Mouse (Mus musculus) lung, postnatal 0 days (tissue): ENCODE data around the gene Patz1. TPM values are rescaled to one million over a fixed set of nuclear protein-coding genes. Genes with fewer than 3 reads are reported as not detected.
A peak's percentile ranks its signal among the peaks of the same experiment; 100 is the strongest.

Source experiments
- ATAC-seq: fragments of 200-750 bp; cut with Nextera tagmentation; 2 replicates; pipeline ENCODE4 v1.8.0; 2017; ENCODE audit warnings: moderate library complexity
- DNase-seq: peaks from one replicate; pipeline ENCODE4 v3.0.0-alpha.2; 2016; ENCODE audit warnings: low spot score
- H3K27ac ChIP-seq: fragments of 300-500 bp; sonication (generic); 2 replicates; pipeline ENCODE4 v1.5.1; 2014; ENCODE audit warnings: antibody characterized with exemption, mild to moderate bottlenecking, low read length, mixed read lengths
- H3K27me3 ChIP-seq: fragments of 300-500 bp; sonication (generic); replicated peaks from 2 replicates; pipeline ENCODE4 v1.6.1; 2014; ENCODE audit warnings: low read length, mixed read lengths; ENCODE audit not compliant: insufficient read depth
- H3K36me3 ChIP-seq: fragments of 300-500 bp; sonication (generic); 2 replicates; pipeline ENCODE4 v1.6.1; 2014; ENCODE audit warnings: low read length, mixed read lengths; ENCODE audit not compliant: insufficient read depth
- H3K4me1 ChIP-seq: fragments of 300-500 bp; sonication (generic); 2 replicates; pipeline ENCODE4 v1.6.1; 2014; ENCODE audit warnings: antibody characterized with exemption, low read depth, low read length, mixed read lengths; ENCODE audit not compliant: insufficient read depth
- H3K4me2 ChIP-seq: fragments of 300-500 bp; sonication (generic); replicated peaks from 2 replicates; pipeline ENCODE4 v1.6.1; 2014; ENCODE audit warnings: low read depth, mild to moderate bottlenecking, low read length, moderate library complexity, mixed read lengths
- H3K4me3 ChIP-seq: fragments of 300-500 bp; sonication (generic); 2 replicates; pipeline ENCODE4 v1.5.1; 2014; ENCODE audit warnings: low read depth, low read length
- H3K9ac ChIP-seq: fragments of 300-500 bp; sonication (generic); replicated peaks from 2 replicates; pipeline ENCODE4 v1.6.1; 2014; ENCODE audit warnings: low read depth, mild to moderate bottlenecking
- H3K9me3 ChIP-seq: fragments of 300-500 bp; sonication (generic); 2 replicates; pipeline ENCODE4 v1.6.1; 2016; ENCODE audit warnings: low read length, mixed read lengths
- CTCF ChIP-seq: IDR thresholded peaks from 2 replicates; pipeline ENCODE4 v1.5.1; 2016; ENCODE audit warnings: antibody characterized with exemption, mild to moderate bottlenecking
- EP300 ChIP-seq: IDR thresholded peaks from 2 replicates; pipeline ENCODE4 v1.6.1; 2016; ENCODE audit warnings: antibody characterized with exemption, mild to moderate bottlenecking, control low read depth
- WGBS: fragments of 180-500 bp; shearing (Covaris S2); extraction: QIAGEN DNeasy Blood & Tissue Kit; methylation state at CpG from one replicate; pipeline ENCODE4 v1.1.7; 2014; 5-methylcytosine and 5-hydroxymethylcytosine counted together
- polyA plus RNA-seq: library from polyadenylated mRNA; unstranded; fragments of >200 nt; fragmentation: Nextera tagmentation; extraction: Ambion mirVana; gene quantifications from 2 replicates; pipeline ENCODE4 v1.2.1, GENCODE M21; 2015

Gene Patz1
- polyA plus RNA-seq, 1 experiment from 2014 or later: 23.2 TPM

- H3K4me3 ChIP-seq: no peak overlapping the region
- H3K27ac ChIP-seq: 0 out of 2 replicates have a peak overlapping the region, but pooled peaks have one; percentile 63
- no peak overlapping the region for H3K9ac ChIP-seq
- no peaks in the 10 kb centered on the region for H3K36me3 ChIP-seq
- 0 out of 2 replicates have a peak, but pooled peaks cover 2% of the 10 kb centered on the region for H3K9me3 ChIP-seq
- WGBS: 65% methylated on average over 6 of the region's 6 CpGs
- H3K27me3 ChIP-seq: no peaks in the 10 kb centered on the region
- 0 out of 2 replicates have a peak, but pooled peaks cover 5% of the 10 kb centered on the region for H3K4me1 ChIP-seq
- TF ChIP-seq CTCF (0 out of 2 replicates have a peak, but pooled peaks have one; percentile 11), EP300 (peak; percentile 71; the same call in 1 of the 2 replicates)
- DNase-seq (peak; percentile 73), ATAC-seq (peak; percentile 58)
- no peak overlapping the region for H3K4me2 ChIP-seq
Measured at GRCm38 (mm10) chr11:3283645-3284044, 5.0 kb upstream of the Patz1 start.

GRCm38 (mm10) chr11:3285940-3286339 is 2.7 kb upstream of the Patz1 start:
- DNase-seq: no peak
- peaks cover 6% of the 10 kb centered on the region; the same call in 1 of the 2 replicates for H3K4me1 ChIP-seq
- no peak overlapping the region for H3K4me3 ChIP-seq
- no peaks in the 10 kb centered on the region for H3K36me3 ChIP-seq
- no peak for ATAC-seq
- no peak overlapping the region for H3K4me2 ChIP-seq
- peak overlapping the region; percentile 20; the same call in 1 of the 2 replicates for H3K27ac ChIP-seq
- no peaks in the 10 kb centered on the region for H3K27me3 ChIP-seq
- TF ChIP-seq EP300 (no peak), CTCF (no peak)
- H3K9me3 ChIP-seq: 0 out of 2 replicates have a peak, but pooled peaks cover 2% of the 10 kb centered on the region
- no peak overlapping the region for H3K9ac ChIP-seq
- WGBS: 83% methylated on average over 3 of the region's 3 CpGs

GRCm38 (mm10) chr11:3287131-3287530 is 1.5 kb upstream of the Patz1 start:
- no peak overlapping the region for H3K9ac ChIP-seq
- no peak overlapping the region for H3K4me3 ChIP-seq
- H3K4me1 ChIP-seq: peaks cover 15% of the 10 kb centered on the region; the same call in 1 of the 2 replicates

GRCm38 (mm10) chr11:3287921-3288320 is 753 bp upstream of the Patz1 start:
- DNase-seq (no peak), ATAC-seq (no peak)
- no peak overlapping the region for H3K9ac ChIP-seq
- H3K27me3 ChIP-seq: no peaks in the 10 kb centered on the region
- H3K27ac ChIP-seq: 0 out of 2 replicates have a peak overlapping the region, but pooled peaks have one; percentile 98
- 59% methylated on average over 5 of the region's 5 CpGs for WGBS
- H3K4me1 ChIP-seq: peaks cover 23% of the 10 kb centered on the region
- no peak for TF ChIP-seq EP300
- no peak for TF ChIP-seq CTCF
- H3K9me3 ChIP-seq: no peaks in the 10 kb centered on the region
- H3K4me3 ChIP-seq: peak overlapping the region; percentile 84; the same call in 1 of the 2 replicates
- H3K36me3 ChIP-seq: no peaks in the 10 kb centered on the region
- H3K4me2 ChIP-seq: no peak overlapping the region

More at GRCm38 (mm10) chr11:3287131-3287530, 1.5 kb upstream of the Patz1 start:
- TF ChIP-seq EP300 (no peak), CTCF (no peak)
- 33% methylated on average over 6 of the region's 6 CpGs for WGBS
- Histone ChIP-seq H3K27me3 (no peaks in the 10 kb centered on the region), H3K27ac (no peak overlapping the region), H3K9me3 (no peaks in the 10 kb centered on the region), H3K4me2 (no peak overlapping the region), H3K36me3 (no peaks in the 10 kb centered on the region)
- DNase-seq (peak; percentile 17), ATAC-seq (no peak)

GRCm38 (mm10) chr11:3289302-3289802 is 678 bp downstream of the Patz1 start:
- WGBS: 0% methylated on average over 15 of the region's 40 CpGs
- Histone ChIP-seq H3K4me1 (peaks cover 29% of the 10 kb centered on the region), H3K36me3 (0 out of 2 replicates have a peak, but pooled peaks cover 5% of the 10 kb centered on the region), H3K27me3 (no peaks in the 10 kb centered on the region), H3K9me3 (no peaks in the 10 kb centered on the region), H3K4me3 (peak overlapping the region; percentile 84), H3K27ac (peak overlapping the region; percentile 98), H3K9ac (peak overlapping the region; percentile 80), H3K4me2 (peak overlapping the region; percentile 99)
- ATAC-seq: peak; percentile 78
- TF ChIP-seq EP300 (peak; percentile 14), CTCF (no peak)
- DNase-seq: peak; percentile 86

GRCm38 (mm10) chr11:3289803-3290639 is 1.3 kb downstream of the Patz1 start:
- peak; percentile 77 for ATAC-seq

More at GRCm38 (mm10) chr11:3289803-3290639, 1.3 kb downstream of the Patz1 start:
- Histone ChIP-seq H3K4me3 (peak overlapping the region; percentile 84), H3K4me2 (peak overlapping the region; percentile 99), H3K36me3 (0 out of 2 replicates have a peak, but pooled peaks cover 5% of the 10 kb centered on the region), H3K4me1 (peaks cover 29% of the 10 kb centered on the region), H3K27ac (peak overlapping the region; percentile 98), H3K9ac (peak overlapping the region; percentile 80), H3K9me3 (no peaks in the 10 kb centered on the region), H3K27me3 (no peaks in the 10 kb centered on the region)
- TF ChIP-seq EP300 (no peak), CTCF (peak; percentile 67)
- under 1% methylated on average over 65 of the region's 92 CpGs for WGBS
- peak; percentile 92 for DNase-seq
